Mouse (Mus musculus) midbrain, embryonic 12.5 days (tissue): ENCODE measurements around the gene Mindy1. TPM values are rescaled to one million over a fixed set of nuclear protein-coding genes. Genes with fewer than 3 reads are reported as not detected.
"Not testable (repeated sequence)": the region's sequence is repeated elsewhere in the genome, so short reads cannot be mapped to it uniquely, and the experiment has no call there.

Experiments used
- ATAC-seq: fragments of 200-750 bp; cut with Nextera tagmentation; 2 replicates; pipeline ENCODE4 v1.8.0; 2017; ENCODE audit warnings: low read depth, moderate TSS enrichment, moderate library complexity; ENCODE audit not compliant: low FRiP score
- H3K27ac ChIP-seq: fragments of 300-500 bp; sonication (generic); replicated peaks from 2 replicates; pipeline ENCODE4 v1.5.1; 2016; ENCODE audit warnings: mild to moderate bottlenecking
- H3K27me3 ChIP-seq: fragments of 300-500 bp; sonication (generic); 2 replicates; pipeline ENCODE4 v1.6.1; 2016; ENCODE audit warnings: mild to moderate bottlenecking
- H3K36me3 ChIP-seq: fragments of 300-500 bp; sonication (generic); 2 replicates; pipeline ENCODE4 v1.6.1; 2016
- H3K4me1 ChIP-seq: fragments of 300-500 bp; sonication (generic); 2 replicates; pipeline ENCODE4 v1.6.1; 2016
- H3K4me2 ChIP-seq: fragments of 300-500 bp; sonication (generic); replicated peaks from 2 replicates; pipeline ENCODE4 v1.6.1; 2016; ENCODE audit warnings: mild to moderate bottlenecking, moderate library complexity
- H3K4me3 ChIP-seq: fragments of 300-500 bp; sonication (generic); 2 replicates; pipeline ENCODE4 v1.5.1; 2016; ENCODE audit warnings: mild to moderate bottlenecking
- H3K9ac ChIP-seq: fragments of 300-500 bp; sonication (generic); replicated peaks from 2 replicates; pipeline ENCODE4 v1.6.1; 2016; ENCODE audit warnings: mild to moderate bottlenecking, moderate library complexity
- H3K9me3 ChIP-seq: fragments of 300-500 bp; sonication (generic); 2 replicates; pipeline ENCODE4 v1.6.1; 2016; ENCODE audit warnings: mild to moderate bottlenecking
- WGBS: fragments of 180-500 bp; shearing (Covaris S2); methylation state at CpG from one replicate; pipeline ENCODE4 v1.1.7; 2016; 5-methylcytosine and 5-hydroxymethylcytosine counted together
- polyA plus RNA-seq: library from polyadenylated mRNA; unstranded; fragments of >200 nt; fragmentation: Nextera tagmentation; extraction: Ambion mirVana; gene quantifications from 2 replicates; pipeline ENCODE4 v1.2.1, GENCODE M21; 2016

Gene Mindy1
- polyA plus RNA-seq, 1 experiment from 2014 or later, result 46.6 TPM

DNA sequence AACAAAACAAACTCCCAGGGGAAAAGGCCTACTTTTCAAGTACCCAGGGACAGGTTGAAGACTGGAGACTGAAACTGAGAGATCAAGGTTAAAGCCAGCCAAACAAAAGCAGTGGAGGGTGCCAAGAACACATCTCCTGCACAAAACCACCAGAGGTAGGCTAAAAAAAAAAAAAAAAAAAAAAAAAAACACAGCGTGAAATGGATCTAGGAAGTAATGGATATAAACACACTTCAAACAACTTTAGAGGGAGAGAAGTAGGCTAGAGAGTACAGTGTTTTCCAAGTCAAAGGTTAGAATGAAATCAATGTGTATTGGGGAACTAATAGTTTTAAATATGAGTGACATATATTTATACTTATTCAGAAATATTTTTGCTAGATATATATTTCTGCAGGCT, 50.4 kb downstream of the Mindy1 start:
- Histone ChIP-seq H3K27me3 (no peaks in the 10 kb centered on the region), H3K27ac (no peak overlapping the region), H3K9ac (no peak overlapping the region), H3K9me3 (no peaks in the 10 kb centered on the region), H3K4me2 (no peak overlapping the region), H3K4me3 (no peak overlapping the region), H3K36me3 (peaks cover 80% of the 10 kb centered on the region), H3K4me1 (no peaks in the 10 kb centered on the region)
- WGBS, result 86% methylated on average over 1 of the region's 1 CpGs
- ATAC-seq, result no peak

DNA sequence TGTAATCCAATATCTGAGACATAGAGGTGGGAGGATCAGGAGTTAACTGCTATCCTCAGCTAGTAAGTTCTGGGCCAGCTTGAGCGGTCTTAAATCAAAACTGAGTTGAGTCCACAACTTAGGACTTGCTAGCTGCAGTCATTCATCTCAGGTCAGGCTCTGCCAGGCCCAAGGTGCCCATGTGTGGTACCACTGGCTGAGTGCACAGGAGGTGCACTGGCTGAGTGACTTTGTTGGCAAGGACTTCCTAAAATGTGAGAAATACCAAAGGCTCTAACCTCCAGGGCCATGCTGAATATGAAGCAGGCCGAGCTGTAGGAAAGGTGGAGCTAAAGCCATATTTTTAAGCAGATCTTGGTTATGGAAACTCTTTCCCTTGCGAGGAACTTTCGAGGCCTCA, 56.2 kb downstream of the Mindy1 start:
- no peak overlapping the region for H3K27ac ChIP-seq
- no peaks in the 10 kb centered on the region for H3K9me3 ChIP-seq
- H3K9ac ChIP-seq, result no peak overlapping the region
- no peak overlapping the region for H3K4me2 ChIP-seq
- no peaks in the 10 kb centered on the region for H3K27me3 ChIP-seq
- H3K4me1 ChIP-seq, result no peaks in the 10 kb centered on the region
- peaks cover 93% of the 10 kb centered on the region for H3K36me3 ChIP-seq
- H3K4me3 ChIP-seq, result no peak overlapping the region
- ATAC-seq, result no peak
- WGBS, result 97% methylated on average over 4 of the region's 4 CpGs

GRCm38 (mm10) chr3:95338251-95338650, 57.1 kb downstream of the Mindy1 start:
- H3K9ac ChIP-seq, result no peak overlapping the region
- H3K9me3 ChIP-seq, result no peaks in the 10 kb centered on the region
- H3K4me1 ChIP-seq, result no peaks in the 10 kb centered on the region
- no peak overlapping the region for H3K4me2 ChIP-seq
- no peak for ATAC-seq
- H3K36me3 ChIP-seq, result peaks cover 93% of the 10 kb centered on the region
- H3K4me3 ChIP-seq, result no peak overlapping the region
- H3K27me3 ChIP-seq, result no peaks in the 10 kb centered on the region
- WGBS, result 96% methylated on average over 4 of the region's 4 CpGs
- H3K27ac ChIP-seq, result no peak overlapping the region

DNA sequence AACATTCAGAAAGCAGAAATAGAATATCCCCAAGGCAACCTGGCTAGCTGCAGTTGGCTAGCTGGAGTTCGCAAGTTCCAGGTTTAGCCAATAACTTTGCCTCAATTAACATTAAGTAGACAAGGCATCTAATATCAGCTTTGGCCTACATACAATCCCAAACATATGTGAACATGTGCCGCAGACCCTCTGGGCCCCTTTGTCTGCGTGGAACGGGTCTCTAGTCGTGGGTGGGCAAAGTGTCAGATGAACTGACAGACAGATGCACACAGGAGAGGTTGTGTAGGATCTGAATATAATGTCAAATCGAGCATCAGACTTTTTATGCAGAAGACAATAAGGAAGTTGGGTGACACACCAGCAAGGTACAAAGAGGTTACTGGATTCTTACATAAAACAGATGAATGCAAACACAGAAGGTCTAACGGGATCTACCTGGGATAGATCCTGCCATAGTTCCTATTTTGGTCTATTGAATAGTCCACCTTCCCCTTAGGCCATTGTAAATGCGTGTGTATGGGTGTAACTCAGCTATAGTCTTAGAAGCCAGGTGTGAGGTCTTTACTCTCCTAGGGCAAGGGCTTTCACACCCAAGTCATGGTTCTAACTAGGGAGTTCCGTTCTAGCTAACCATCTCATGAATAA, 62.3 kb downstream of the Mindy1 start:
- H3K27ac ChIP-seq, result not testable (repeated sequence)

More for the DNA sequence above, 62.3 kb downstream of the Mindy1 start:
- H3K4me2 ChIP-seq, H3K9ac ChIP-seq, H3K27me3 ChIP-seq, H3K4me3 ChIP-seq, H3K4me1 ChIP-seq, H3K9me3 ChIP-seq, ATAC-seq: not testable (repeated sequence)
- WGBS, result 98% methylated on average over 9 of the region's 9 CpGs
- H3K36me3 ChIP-seq, result peaks cover 89% of the 10 kb centered on the region

Other genes with a start within 250 kb of the Mindy1 start
- gene Psmd4, start 238.7 kb upstream of the Mindy1 start, polyA plus RNA-seq, result 277 and 293 TPM in 2 replicates
- gene Pip5k1a, start 174.4 kb upstream of the Mindy1 start, polyA plus RNA-seq, result 18.3 and 20.5 TPM in 2 replicates
- gene Vps72, start 170.3 kb upstream of the Mindy1 start, polyA plus RNA-seq, result 250 and 251 TPM in 2 replicates
- 0.84 and 0.89 TPM in 2 replicates for gene Tmod4, start 156.9 kb upstream of the Mindy1 start, polyA plus RNA-seq
- 86.7 and 94.8 TPM in 2 replicates for gene Scnm1, start 147.3 kb upstream of the Mindy1 start, polyA plus RNA-seq
- gene Lysmd1, start 147.3 kb upstream of the Mindy1 start, polyA plus RNA-seq, result 22.5 and 24.4 TPM in 2 replicates
- gene Tnfaip8l2, start 139.0 kb upstream of the Mindy1 start, polyA plus RNA-seq, result 2.5 and 3.3 TPM in 2 replicates
- 45.1 and 56.8 TPM in 2 replicates for gene Sema6c, start 120.9 kb upstream of the Mindy1 start, polyA plus RNA-seq
- gene Gabpb2, start 63.4 kb upstream of the Mindy1 start, polyA plus RNA-seq, result 11.0 and 11.6 TPM in 2 replicates
- gene Cdc42se1, start 52.6 kb upstream of the Mindy1 start, polyA plus RNA-seq, result 91.0 and 93.9 TPM in 2 replicates
- 101 and 106 TPM in 2 replicates for gene Mllt11, start 49.2 kb upstream of the Mindy1 start, polyA plus RNA-seq
- 0.26 TPM in 1 of 2 replicates, not detected in the other for gene Gm128, start 39.7 kb upstream of the Mindy1 start, polyA plus RNA-seq
- 0.33 and 0.38 TPM in 2 replicates for gene Bnipl, start 30.2 kb upstream of the Mindy1 start, polyA plus RNA-seq
- 33.1 and 35.7 TPM in 2 replicates for gene Prune1, start 731 bp downstream of the Mindy1 start, polyA plus RNA-seq
- gene Anxa9, start 25.8 kb downstream of the Mindy1 start, polyA plus RNA-seq, result 1.0 and 1.1 TPM in 2 replicates
- gene Cers2, start 33.4 kb downstream of the Mindy1 start, polyA plus RNA-seq, result 101 and 109 TPM in 2 replicates
- gene Setdb1, start 75.9 kb downstream of the Mindy1 start, polyA plus RNA-seq, result 60.2 and 62.3 TPM in 2 replicates
- not detected in 2 replicates for gene 4930558C23Rik, start 121.5 kb downstream of the Mindy1 start, polyA plus RNA-seq
- 32.9 and 33.2 TPM in 2 replicates for gene Arnt, start 153.0 kb downstream of the Mindy1 start, polyA plus RNA-seq
- 8.7 and 13.7 TPM in 2 replicates for gene Ctsk, start 217.9 kb downstream of the Mindy1 start, polyA plus RNA-seq
- 10.0 and 10.1 TPM in 2 replicates for gene Ctss, start 245.4 kb downstream of the Mindy1 start, polyA plus RNA-seq